Mouse (Mus musculus): Measurements from ENCODE around the gene Pi16. TPM values are rescaled to one million over a fixed set of nuclear protein-coding genes. Genes with fewer than 3 reads are reported as not detected.

The Pi16 gene
- total RNA-seq, 1 experiment: 0.71 TPM

- Histone ChIP-seq H3K9ac (ENCODE audit: insufficient read depth, low read depth, low read length, poor library complexity, severe bottlenecking) (no peak overlapping the region), H3K4me1 (ENCODE audit: control insufficient read depth in 2 of 2, insufficient read depth in 2 of 2, low read length in 2 of 2, poor library complexity in 1 of 2) (peaks cover 0 to 14% of the 10 kb centered on the region in 2 experiments; a peak in 1 of 4 replicates), H3K9me3 (ENCODE audit: control insufficient read depth, insufficient read depth, low read depth, low read length) (no peaks in the 10 kb centered on the region), H3K4me3 (ENCODE audit: insufficient read depth in 1 of 2, low read depth in 1 of 2, low read length in 2 of 2, poor library complexity in 1 of 2, severe bottlenecking in 1 of 2) (no peak overlapping the region), H3K27ac (ENCODE audit: insufficient read depth, low read depth, low read length, poor library complexity, severe bottlenecking) (no peak overlapping the region), H3K36me3 (ENCODE audit: control insufficient read depth, insufficient read depth, low read length, poor library complexity, severe bottlenecking) (peaks cover 3% of the 10 kb centered on the region; the same call in 1 of the 2 replicates)
- TF ChIP-seq ZC3H11A (IDR thresholded peaks at IDR 0.05; ENCODE audit: borderline replicate concordance, low read depth, low read length) (no peak), HCFC1 (IDR thresholded peaks at IDR 0.05; ENCODE audit: borderline replicate concordance, insufficient read depth, low read length) (no peak), CHD2 (IDR thresholded peaks at IDR 0.05; ENCODE audit: low read depth, low read length) (no peak), MAFK (IDR thresholded peaks at IDR 0.05; ENCODE audit: insufficient read depth, low read depth, low read length) (no peak), ZNF384 (IDR thresholded peaks at IDR 0.05; ENCODE audit: low read depth, low read length) (no peak)
- DNase-seq (ENCODE audit: low read depth, low spot score): no peak
- in situ Hi-C loops (cut with MboI; ENCODE audit: low sequenced_read_pairs in 2 of 2, unreplicated experiment in 2 of 2): no loop called here
These were observed 13.0 kb upstream of the Pi16 start for GRCm38 (mm10) chr17:29304376-29305057.

- H3K9ac ChIP-seq (ENCODE audit: insufficient read depth, low read depth, low read length, poor library complexity, severe bottlenecking): no peak overlapping the region
- TF ChIP-seq HCFC1 (IDR thresholded peaks at IDR 0.05; ENCODE audit: borderline replicate concordance, insufficient read depth, low read length) (no peak), ZC3H11A (IDR thresholded peaks at IDR 0.05; ENCODE audit: borderline replicate concordance, low read depth, low read length) (no peak), CHD2 (IDR thresholded peaks at IDR 0.05; ENCODE audit: low read depth, low read length) (no peak), ZNF384 (IDR thresholded peaks at IDR 0.05; ENCODE audit: low read depth, low read length) (no peak), MAFK (IDR thresholded peaks at IDR 0.05; ENCODE audit: insufficient read depth, low read depth, low read length) (no peak)
- H3K4me1 ChIP-seq (ENCODE audit: control insufficient read depth in 2 of 2, insufficient read depth in 2 of 2, low read length in 2 of 2, poor library complexity in 1 of 2): peaks cover 0 to 14% of the 10 kb centered on the region in 2 experiments; a peak in 1 of 4 replicates
- H3K9me3 ChIP-seq (ENCODE audit: control insufficient read depth, insufficient read depth, low read depth, low read length): no peaks in the 10 kb centered on the region
- DNase-seq (ENCODE audit: low read depth, low spot score): no peak
- no peak overlapping the region for H3K4me3 ChIP-seq (ENCODE audit: insufficient read depth in 1 of 2, low read depth in 1 of 2, low read length in 2 of 2, poor library complexity in 1 of 2, severe bottlenecking in 1 of 2)
- H3K27ac ChIP-seq (ENCODE audit: insufficient read depth, low read depth, low read length, poor library complexity, severe bottlenecking): no peak overlapping the region
- in situ Hi-C loops (cut with MboI; ENCODE audit: low sequenced_read_pairs in 2 of 2, unreplicated experiment in 2 of 2): no loop called here
- peaks cover 3% of the 10 kb centered on the region; the same call in 1 of the 2 replicates for H3K36me3 ChIP-seq (ENCODE audit: control insufficient read depth, insufficient read depth, low read length, poor library complexity, severe bottlenecking)
These were observed 12.2 kb upstream of the Pi16 start for GRCm38 (mm10) chr17:29305058-29305806.

GRCm38 (mm10) chr17:29305871-29306270 is 11.6 kb upstream of the Pi16 start:
- H3K4me3 ChIP-seq (ENCODE audit: insufficient read depth in 1 of 2, low read depth in 1 of 2, low read length in 2 of 2, poor library complexity in 1 of 2, severe bottlenecking in 1 of 2): no peak overlapping the region
- no peak overlapping the region for H3K9ac ChIP-seq (ENCODE audit: insufficient read depth, low read depth, low read length, poor library complexity, severe bottlenecking)
- DNase-seq (ENCODE audit: low read depth, low spot score): no peak
- no peaks in the 10 kb centered on the region for H3K9me3 ChIP-seq (ENCODE audit: control insufficient read depth, insufficient read depth, low read depth, low read length)
- H3K36me3 ChIP-seq (ENCODE audit: control insufficient read depth, insufficient read depth, low read length, poor library complexity, severe bottlenecking): 0 out of 2 replicates have a peak, but pooled peaks cover under 1% of the 10 kb centered on the region
- in situ Hi-C loops (cut with MboI; ENCODE audit: low sequenced_read_pairs in 2 of 2, unreplicated experiment in 2 of 2): no loop called here
- TF ChIP-seq CHD2 (IDR thresholded peaks at IDR 0.05; ENCODE audit: low read depth, low read length) (no peak), HCFC1 (IDR thresholded peaks at IDR 0.05; ENCODE audit: borderline replicate concordance, insufficient read depth, low read length) (no peak), ZNF384 (IDR thresholded peaks at IDR 0.05; ENCODE audit: low read depth, low read length) (no peak), ZC3H11A (IDR thresholded peaks at IDR 0.05; ENCODE audit: borderline replicate concordance, low read depth, low read length) (no peak), MAFK (IDR thresholded peaks at IDR 0.05; ENCODE audit: insufficient read depth, low read depth, low read length) (no peak)
- H3K27ac ChIP-seq (ENCODE audit: insufficient read depth, low read depth, low read length, poor library complexity, severe bottlenecking): no peak overlapping the region
- H3K4me1 ChIP-seq (ENCODE audit: control insufficient read depth in 2 of 2, insufficient read depth in 2 of 2, low read length in 2 of 2, poor library complexity in 1 of 2): peaks cover 0 to 14% of the 10 kb centered on the region in 2 experiments; a peak in 1 of 4 replicates

- H3K9ac ChIP-seq (ENCODE audit: insufficient read depth, low read depth, low read length, poor library complexity, severe bottlenecking): no peak overlapping the region
- no peak overlapping the region for H3K27ac ChIP-seq (ENCODE audit: insufficient read depth, low read depth, low read length, poor library complexity, severe bottlenecking)
- TF ChIP-seq CHD2 (IDR thresholded peaks at IDR 0.05; ENCODE audit: low read depth, low read length) (no peak), HCFC1 (IDR thresholded peaks at IDR 0.05; ENCODE audit: borderline replicate concordance, insufficient read depth, low read length) (no peak), ZC3H11A (IDR thresholded peaks at IDR 0.05; ENCODE audit: borderline replicate concordance, low read depth, low read length) (no peak), MAFK (IDR thresholded peaks at IDR 0.05; ENCODE audit: insufficient read depth, low read depth, low read length) (no peak)
- no peaks in the 10 kb centered on the region for H3K36me3 ChIP-seq (ENCODE audit: control insufficient read depth, insufficient read depth, low read length, poor library complexity, severe bottlenecking)
- H3K4me3 ChIP-seq (ENCODE audit: insufficient read depth in 1 of 2, low read depth in 1 of 2, low read length in 2 of 2, poor library complexity in 1 of 2, severe bottlenecking in 1 of 2): no peak overlapping the region
- 0 out of 4 replicates have a peak, but pooled peaks cover 0 to under 1% of the 10 kb centered on the region in 2 experiments for H3K4me1 ChIP-seq (ENCODE audit: control insufficient read depth in 2 of 2, insufficient read depth in 2 of 2, low read length in 2 of 2, poor library complexity in 1 of 2)
- no peaks in the 10 kb centered on the region for H3K9me3 ChIP-seq (ENCODE audit: control insufficient read depth, insufficient read depth, low read depth, low read length)
- DNase-seq (ENCODE audit: low read depth, low spot score): no peak
- in situ Hi-C loops (cut with MboI; ENCODE audit: low sequenced_read_pairs in 2 of 2, unreplicated experiment in 2 of 2): no loop called here
These were observed 7.3 kb upstream of the Pi16 start for GRCm38 (mm10) chr17:29310056-29310623.
